Mouse (Mus musculus): ENCODE data around the gene Hsbp1.
"Not testable (repeated sequence)": the region's sequence is repeated elsewhere in the genome, so short reads cannot be mapped to it uniquely, and the experiment has no call there.

Hsbp1 gene

DNA sequence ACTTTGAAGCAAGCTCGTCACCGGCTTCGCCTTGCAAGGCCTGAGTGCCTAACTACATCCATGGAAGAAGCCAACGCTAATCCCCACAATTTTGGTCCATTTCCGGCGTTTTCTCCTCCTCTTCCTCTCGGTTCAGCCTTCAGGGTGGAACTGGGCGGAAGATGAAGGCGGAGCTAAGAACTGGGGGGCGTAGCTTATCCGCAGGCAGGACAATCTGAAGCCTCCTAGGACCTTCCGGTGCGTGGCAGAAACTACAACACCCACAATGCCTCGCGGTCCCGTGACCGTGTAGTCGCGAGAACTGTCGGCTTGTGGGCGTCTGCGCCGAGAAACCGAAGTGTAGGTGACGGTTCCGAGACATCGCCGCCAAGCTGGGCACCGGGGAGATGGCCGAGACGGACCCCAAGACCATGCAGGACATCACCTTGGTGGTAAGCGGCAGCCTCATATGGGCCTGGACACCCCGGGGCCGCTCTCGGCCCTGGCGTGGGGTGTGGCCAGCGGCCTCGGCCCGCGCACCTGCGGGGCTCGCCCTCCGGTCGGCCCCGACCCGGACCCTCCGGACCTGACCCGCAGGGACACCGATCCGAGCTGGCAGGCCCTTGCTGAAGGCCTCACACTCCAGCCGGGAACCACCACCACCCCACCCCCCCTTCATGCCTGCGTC, at the start of gene Hsbp1:
TSS of gene Hsbp1 (plus strand) at position 299 of the 667 bp plus-strand sequence.
- DNase-seq (ENCODE audit: low spot score in 2 of 2), result peak; percentile 93 to 95

- DNase-seq (ENCODE audit: low spot score in 2 of 2), result no peak
These were observed 48.8 kb upstream of the Hsbp1 start for GRCm38 (mm10) chr8:119295477-119295876.

DNA sequence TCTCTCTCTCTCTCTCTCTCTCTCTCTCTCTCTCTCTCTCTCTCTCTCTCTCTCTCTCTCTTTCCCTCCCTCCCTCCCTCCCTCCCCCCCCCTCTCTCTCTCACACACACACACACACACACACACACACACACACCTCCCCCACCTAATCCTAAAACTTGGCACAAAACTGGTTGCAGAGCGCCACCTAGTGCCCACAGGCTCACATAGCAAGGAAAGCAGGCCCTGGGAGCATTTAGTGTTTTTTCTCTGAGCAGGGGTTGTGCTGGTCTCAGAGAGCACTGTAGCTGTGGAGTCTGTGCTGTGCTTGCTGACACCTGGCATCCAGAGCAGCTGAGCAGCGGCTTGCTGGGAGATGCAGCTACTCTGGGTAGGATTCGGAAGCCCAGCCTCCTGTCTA, 46.5 kb upstream of the Hsbp1 start:
- DNase-seq (ENCODE audit: low spot score in 2 of 2), result peak in 1 of 2 experiments; percentile 55

DNA sequence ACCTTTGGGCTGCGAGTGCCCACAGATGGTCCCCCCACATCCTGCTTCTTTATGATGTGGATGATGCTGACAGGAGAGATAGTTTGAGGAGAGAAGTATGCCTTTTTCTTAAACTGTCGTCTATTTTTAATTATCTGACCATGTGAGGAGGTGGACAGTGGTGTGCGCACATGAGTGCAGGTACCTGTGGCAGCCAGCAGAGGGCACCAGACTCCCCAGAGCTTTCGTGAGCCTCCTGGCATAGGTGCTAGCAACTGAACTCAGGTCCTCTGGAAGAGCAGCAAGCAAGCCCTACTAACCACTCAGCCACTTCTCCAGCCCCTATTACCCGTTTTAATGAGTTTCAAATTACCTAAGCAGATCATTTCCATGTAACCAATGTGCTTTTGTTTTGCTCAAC, 44.0 kb upstream of the Hsbp1 start:
- no peak for DNase-seq (ENCODE audit: low spot score in 2 of 2)

DNA sequence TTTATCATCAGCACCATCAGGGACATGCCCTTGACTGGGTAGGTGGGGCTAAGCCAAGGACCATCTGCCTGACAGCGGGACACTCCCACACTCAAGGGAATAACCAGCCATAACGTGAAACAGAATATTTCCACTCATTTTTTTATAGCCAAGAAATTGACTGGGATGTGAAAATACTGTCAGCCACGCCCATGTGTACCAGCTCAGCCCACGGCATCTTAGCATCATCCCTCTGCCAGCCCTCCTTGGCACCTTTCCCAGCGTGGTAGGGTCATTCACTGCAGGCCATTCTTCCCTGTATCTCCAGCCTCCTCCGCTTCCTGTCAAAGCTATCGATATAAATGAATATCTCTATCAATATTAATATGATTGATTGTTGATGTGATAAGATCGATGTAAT, 40.1 kb upstream of the Hsbp1 start:
- peak in 1 of 2 experiments; percentile 23 for DNase-seq (ENCODE audit: low spot score in 2 of 2)

DNA sequence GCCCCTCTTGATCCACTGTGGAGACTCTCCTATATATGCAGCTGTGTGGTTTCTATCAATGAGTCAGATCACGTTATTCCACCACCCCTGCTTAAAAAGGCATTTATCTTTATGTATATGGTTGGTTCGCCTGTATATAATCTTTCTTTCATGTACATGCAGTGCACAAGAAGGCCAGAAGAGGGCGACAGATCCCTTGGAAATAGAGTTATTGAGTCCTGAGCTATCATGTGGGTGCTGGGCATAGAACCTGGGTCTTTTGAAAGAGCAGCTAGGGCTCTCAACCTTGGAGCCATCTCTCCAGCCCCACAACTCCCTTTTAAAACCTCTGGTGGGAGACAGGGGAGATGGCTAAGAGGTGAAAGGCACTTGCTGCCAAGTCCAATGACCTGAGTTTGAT, 32.9 kb upstream of the Hsbp1 start:
- no peak for DNase-seq (ENCODE audit: low spot score in 2 of 2)

GRCm38 (mm10) chr8:119323215-119323614, 21.1 kb upstream of the Hsbp1 start:
- DNase-seq (ENCODE audit: low spot score in 2 of 2), result no peak

- no peak for DNase-seq (ENCODE audit: low spot score in 2 of 2)
These were observed 4.7 kb upstream of the Hsbp1 start for GRCm38 (mm10) chr8:119339546-119339945.

GRCm38 (mm10) chr8:119343606-119344005, 682 bp upstream of the Hsbp1 start:
- DNase-seq (ENCODE audit: low spot score in 2 of 2), result no peak

DNA sequence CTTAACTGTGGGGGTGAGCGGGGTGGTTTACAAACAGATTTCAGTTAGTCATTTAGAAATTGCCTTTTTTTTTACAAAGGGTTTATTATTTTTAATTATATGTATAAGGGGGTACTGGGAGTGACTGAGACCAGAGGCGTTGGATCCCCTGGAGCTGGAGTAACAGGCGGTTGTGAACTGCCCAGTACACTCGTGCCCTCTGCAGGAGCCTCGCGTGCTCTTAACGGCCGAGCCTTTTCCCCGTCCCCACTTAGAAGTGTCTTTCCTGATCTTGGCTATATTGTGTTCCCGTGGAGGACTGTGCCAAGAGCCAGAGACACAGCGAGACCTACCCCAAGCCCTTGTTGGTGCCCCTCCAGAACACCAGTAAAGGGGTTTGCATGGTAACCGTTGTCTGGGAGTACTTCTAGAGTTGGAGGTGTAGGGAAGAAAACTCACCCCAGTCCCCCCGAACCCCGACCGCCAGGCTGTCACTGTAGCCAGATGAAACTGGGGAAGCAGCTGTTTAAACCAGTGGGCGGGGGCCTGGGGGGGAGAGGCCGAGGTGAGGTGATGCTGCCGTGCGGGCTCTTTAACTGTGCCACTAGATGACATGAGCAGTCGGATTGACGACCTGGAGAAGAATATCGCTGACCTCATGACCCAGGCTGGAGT, 868 bp downstream of the Hsbp1 start:
- DNase-seq (ENCODE audit: low spot score in 2 of 2), result no peak

- no peak for DNase-seq (ENCODE audit: low spot score in 2 of 2)
These were observed 1.4 kb downstream of the Hsbp1 start for GRCm38 (mm10) chr8:119345683-119346075.

GRCm38 (mm10) chr8:119351647-119352046, 7.4 kb downstream of the Hsbp1 start:
- no peak for DNase-seq (ENCODE audit: low spot score in 2 of 2)

DNA sequence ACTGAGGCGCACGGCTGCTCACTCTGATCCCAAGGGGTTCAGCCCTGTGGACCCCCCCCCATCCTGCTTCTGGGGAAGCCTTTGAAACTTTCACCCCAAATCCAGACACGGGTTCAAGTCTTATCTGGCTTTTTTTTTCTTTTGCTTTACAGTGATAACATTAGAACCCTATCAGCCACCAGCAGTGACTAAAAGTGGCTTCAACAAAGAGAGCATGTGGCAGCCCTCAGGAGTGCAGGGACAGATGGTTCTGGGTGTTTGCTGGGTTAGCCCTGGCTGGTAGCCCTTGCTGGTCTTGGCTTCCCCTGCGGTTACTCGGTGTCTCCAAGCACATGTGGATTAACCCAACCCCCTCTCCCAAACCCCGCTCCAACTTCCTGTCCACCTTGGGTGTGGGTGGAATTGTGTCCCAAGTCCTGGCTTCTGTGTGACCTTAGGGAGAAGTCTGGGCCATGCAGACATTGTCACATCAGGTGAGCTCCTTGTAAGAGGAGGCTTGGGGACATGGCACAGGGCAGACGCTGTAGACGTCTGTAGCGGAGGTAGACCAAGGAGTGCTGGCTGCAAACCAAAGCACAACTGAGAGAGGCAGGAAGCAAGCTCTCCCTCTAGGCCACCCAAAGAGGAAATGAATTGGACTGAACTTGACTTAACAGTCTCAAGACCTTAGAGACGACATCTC, 8.8 kb downstream of the Hsbp1 start:
- no peak for DNase-seq (ENCODE audit: low spot score in 2 of 2)

DNA sequence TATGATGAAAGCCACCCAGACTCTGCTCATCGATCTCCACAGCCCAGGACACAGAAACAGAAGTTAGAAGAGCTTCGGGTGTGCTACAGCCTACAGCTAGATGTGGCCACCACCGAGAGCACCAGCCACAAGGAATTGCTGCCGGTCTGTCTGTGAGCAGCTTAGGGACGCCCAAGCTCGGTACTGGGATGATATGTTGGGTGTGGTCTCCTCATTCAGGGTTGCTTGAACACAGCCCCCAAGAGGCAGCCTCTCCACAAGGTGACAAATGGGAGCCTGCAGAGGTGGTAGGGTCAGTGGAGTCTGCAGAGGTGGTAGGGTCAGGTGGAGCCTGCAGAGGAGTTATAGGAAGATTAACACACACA, 9.4 kb downstream of the Hsbp1 start:
- no peak for DNase-seq (ENCODE audit: low spot score in 2 of 2)

DNA sequence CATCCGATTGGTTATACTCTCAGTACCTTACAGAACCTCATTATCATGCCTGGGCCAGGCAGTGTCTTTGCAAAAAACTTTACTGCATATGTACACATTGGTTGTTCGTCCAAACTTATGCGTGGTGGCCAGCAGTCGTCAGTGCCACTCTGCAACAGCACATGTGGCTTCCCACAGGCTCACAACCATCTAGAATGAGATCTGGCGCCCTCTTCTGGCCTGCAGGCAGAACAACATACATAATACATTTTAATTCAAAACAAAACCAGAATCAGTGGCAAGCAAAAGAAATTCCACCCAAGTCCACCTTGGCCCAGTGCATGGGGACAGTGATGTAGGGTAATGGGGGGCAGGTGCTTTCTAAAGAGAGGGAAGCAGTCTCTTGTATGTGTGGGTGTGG, 12.3 kb downstream of the Hsbp1 start:
- not testable (repeated sequence) for DNase-seq (ENCODE audit: low spot score in 2 of 2)

- DNase-seq (ENCODE audit: low spot score in 2 of 2), result no peak
These were observed 13.9 kb downstream of the Hsbp1 start for GRCm38 (mm10) chr8:119358175-119358574.

DNA sequence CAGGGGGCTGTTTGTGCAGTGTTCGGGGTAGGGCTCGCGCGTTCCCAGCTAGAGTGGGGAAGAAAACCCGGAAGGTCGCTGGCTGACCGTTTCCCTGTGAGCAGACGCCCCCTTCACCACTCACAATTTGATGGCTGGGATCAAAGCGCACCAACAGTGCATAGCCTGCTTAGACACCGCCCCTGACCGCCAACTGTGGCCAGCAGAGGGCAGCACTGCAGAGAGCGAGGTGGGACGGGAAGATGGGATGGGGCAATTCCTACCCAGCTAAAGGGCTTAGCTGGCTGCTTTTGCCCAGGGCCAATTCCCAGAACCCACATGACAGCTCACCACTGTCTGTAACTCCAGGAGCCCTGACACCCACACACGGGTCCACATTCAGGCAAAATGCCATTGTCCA, 14.5 kb downstream of the Hsbp1 start:
- DNase-seq (ENCODE audit: low spot score in 2 of 2), result no peak

GRCm38 (mm10) chr8:119360686-119361295, 16.5 kb downstream of the Hsbp1 start:
- DNase-seq (ENCODE audit: low spot score in 2 of 2), result no peak

- not testable (repeated sequence) for DNase-seq (ENCODE audit: low spot score in 2 of 2)
These were observed 30.4 kb downstream of the Hsbp1 start for GRCm38 (mm10) chr8:119374716-119375115.

- DNase-seq (ENCODE audit: low spot score in 2 of 2), result no peak
These were observed 34.2 kb downstream of the Hsbp1 start for GRCm38 (mm10) chr8:119378476-119378875.

DNA sequence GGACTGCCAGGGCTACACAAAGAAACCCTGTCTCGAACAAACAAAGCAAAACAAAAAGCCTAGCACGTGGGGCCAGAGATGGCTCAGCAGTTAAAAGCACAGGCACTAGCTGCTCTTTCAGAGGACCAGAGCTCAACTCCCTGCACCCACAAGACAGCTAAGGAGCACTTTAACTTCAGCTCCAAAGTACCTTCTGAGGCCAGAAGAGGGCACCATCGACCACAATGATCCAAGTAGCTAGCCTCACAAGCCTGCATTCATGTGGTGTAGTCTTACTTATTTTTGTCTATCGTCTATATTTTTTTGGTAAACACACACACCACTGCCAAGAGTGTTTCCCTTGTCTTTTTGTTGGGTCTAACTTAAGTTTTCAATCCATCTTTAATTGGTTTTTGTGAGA, 36.3 kb downstream of the Hsbp1 start:
- no peak for DNase-seq (ENCODE audit: low spot score in 2 of 2)

DNA sequence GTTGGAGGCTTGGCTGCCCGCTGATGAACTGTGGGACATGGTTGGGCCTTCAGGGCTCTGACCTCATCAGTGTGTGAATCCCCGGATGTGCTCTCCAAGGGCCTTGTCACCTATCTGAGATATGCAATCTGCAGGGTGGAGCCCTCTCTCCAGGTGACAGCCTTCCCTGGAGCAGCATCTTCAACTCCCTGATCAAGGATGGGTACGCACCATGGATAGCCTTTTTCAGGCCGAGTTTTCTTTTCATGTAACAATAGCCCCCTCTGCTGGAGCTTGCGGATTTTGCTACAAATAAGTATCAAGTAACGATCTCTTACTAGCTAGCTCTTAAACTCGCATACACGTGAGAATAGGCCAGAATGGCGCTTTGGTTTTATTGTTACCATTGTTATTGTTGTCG, 40.2 kb downstream of the Hsbp1 start:
- peak; percentile 63 to 80 for DNase-seq (ENCODE audit: low spot score in 2 of 2)

DNA sequence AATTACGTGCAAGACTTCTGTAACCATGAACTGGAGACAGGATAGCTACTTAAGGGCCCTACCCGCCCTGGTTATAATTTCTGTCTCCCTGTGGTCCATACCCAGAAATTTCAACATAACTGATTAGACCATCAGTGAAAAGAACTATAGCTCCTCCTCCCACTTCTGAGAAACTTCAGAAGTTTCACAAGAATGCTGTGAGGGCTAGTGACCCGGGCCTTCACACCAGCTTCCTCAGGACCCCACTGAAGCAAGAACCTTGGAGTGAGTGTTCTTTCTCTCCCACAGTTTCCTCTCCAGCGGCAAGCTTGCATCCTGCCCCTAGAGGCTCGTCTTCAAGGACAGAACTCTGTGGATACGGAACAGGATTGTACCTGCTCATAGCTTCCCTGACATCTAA, 41.6 kb downstream of the Hsbp1 start:
- no peak for DNase-seq (ENCODE audit: low spot score in 2 of 2)
